Mouse (Mus musculus) mouse trophoblast stem cell (cell line): Measurements from ENCODE around the gene Slc37a1.

ENCODE experiments used
- in situ Hi-C, 2 experiments: fragments of 300-500 bp; cut with MseI, MboI; formaldehyde crosslinking; loops; 2 replicates in 1 of 2; 3 replicates in 1 of 2; pipeline ENCODE4 v1.15.1; 2025

The Slc37a1 gene

GRCm38 (mm10) chr17:31290859-31291258 lies 4.3 kb downstream of the Slc37a1 start:
- in situ Hi-C loops: loop anchor here in 1 of 2 experiments (5.0 kb wide), 1 partner anchor 34 kb away; no protein-coding TSS in a partner anchor

GRCm38 (mm10) chr17:31294363-31295214 lies 8.0 kb downstream of the Slc37a1 start:
- in situ Hi-C loops: loop anchor here (5.0 kb wide), 1 partner anchor 37 kb away; no protein-coding TSS in a partner anchor

DNA sequence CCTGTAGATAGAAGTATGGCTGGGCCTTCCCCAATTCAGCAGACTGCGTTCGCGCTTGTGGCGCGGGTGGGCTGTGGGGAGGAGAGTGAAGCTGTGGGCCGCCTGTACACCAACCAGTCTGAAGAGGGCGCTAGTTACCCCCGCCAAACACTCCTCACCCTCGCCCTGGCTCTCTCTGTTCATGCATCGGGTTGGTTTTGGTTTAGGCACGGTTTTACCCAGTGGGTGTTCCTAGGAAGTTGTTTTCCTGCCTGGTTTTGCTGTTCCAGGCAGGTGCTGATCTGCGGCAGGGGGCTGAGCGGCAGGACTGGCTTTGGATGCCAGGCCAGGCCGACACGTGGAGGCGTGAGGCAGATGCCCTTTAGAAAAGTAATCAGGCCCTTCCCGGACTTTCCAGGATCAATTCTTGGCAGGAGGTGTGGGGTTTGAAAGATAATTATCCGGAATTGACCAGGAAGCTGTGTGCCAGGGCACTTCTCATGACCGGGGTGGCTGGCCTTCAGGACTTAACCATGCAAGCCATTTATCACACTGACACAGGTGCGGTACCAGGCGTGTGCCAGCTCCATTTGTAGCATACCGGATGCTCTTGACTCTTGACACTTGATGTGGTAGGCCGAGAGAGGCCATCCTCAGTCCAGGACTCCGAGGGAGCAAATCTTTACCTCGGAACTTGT lies 8.8 kb downstream of the Slc37a1 start:
- in situ Hi-C loops: loop anchor here in 1 of 2 experiments (5.0 kb wide), 1 partner anchor 38 kb away; no protein-coding TSS in a partner anchor

DNA sequence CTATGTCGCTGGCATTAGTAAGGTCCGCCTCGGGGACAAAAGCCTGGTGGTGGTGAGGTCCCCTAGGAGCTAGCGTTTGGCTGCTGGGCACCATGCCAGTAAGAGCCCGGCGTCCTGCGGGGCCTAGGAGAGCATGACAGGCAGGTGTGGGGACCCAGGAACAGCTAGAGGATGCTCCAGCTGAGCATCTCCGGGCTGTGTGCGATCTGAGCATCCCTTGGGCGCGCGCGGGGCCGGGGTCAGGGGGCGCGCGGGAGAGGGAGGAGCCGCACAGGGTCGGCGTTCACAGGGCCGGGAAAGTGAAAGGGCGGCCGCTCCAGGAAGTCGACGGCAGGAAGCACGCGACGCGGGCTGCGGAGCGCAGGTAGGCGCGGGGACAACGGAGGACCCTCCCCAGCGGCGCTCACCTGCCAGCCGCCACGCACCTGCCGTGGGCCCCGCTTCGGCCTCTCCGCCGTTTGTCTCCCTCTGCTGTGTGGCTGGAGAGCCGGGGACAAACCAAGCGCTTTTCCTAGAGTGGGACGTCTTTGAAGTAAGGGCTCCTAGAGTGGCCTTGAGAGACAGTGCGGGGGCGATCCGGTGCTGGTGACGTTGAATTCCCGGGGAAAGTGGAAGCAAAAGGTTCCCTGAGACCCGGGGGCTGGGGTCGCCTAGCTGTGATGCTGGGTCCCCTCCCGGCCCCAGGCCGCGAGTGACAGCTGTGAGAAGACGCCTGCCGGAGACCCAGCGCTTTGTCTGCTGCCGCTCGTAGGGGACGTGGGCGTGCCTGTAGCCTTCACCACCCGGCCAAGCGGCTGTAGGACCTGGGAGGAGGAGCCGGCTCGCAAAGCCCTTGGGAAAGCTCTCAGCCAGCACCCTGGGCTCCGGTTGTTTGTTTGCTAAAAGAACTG lies 9.5 kb downstream of the Slc37a1 start:
- in situ Hi-C loops: loop anchor here in 1 of 2 experiments (5.0 kb wide), 1 partner anchor 39 kb away; no protein-coding TSS in a partner anchor

DNA sequence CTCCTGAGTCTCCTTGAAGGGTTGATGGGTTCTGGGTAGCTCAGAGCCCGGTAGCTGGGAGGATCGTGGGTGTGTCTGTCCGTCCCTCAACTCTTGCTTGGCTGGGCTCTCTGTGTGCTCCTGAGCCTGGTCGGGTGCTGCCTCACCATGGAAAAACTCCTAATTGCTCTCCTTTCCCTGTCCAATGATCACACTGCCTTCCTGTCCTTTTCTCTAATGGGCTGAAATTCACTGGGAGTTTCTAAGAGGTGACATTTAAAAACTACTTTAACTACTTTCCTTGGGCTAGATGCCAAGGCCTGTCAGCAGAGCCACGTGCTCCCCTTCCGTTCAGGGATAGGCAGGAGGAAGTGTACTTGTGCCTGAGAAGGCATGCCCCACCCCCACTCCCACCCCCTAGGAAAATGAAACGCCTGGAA lies 10.9 kb downstream of the Slc37a1 start:
- in situ Hi-C loops: loop anchor here in 1 of 2 experiments (5.0 kb wide), 1 partner anchor 40 kb away; no protein-coding TSS in a partner anchor

- in situ Hi-C loops: loop anchor here in 1 of 2 experiments (5.0 kb wide), 1 partner anchor 41 kb away; no protein-coding TSS in a partner anchor
These were observed 12.0 kb downstream of the Slc37a1 start for GRCm38 (mm10) chr17:31298419-31299209.

DNA sequence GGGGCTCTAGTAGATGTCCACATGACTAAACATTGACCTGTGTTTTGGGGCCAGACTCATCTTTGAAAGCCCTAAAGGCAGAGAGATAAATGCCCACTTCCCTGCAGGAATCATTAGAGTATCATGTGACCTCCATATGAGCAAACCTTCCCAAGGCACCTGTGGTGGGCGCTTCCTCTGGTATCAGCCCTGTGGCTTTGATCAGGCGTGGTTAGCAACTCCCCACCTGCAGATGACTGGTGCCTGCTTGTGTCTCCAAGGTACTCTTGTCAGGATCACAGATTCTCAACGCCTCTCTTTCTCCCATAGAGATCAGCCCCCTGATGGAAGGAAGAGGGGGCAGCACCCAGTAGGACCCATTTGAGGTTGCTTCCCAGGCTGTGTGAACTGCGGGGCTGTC lies 13.4 kb downstream of the Slc37a1 start:
- in situ Hi-C loops: loop anchor here in 1 of 2 experiments (5.0 kb wide), 1 partner anchor 43 kb away; no protein-coding TSS in a partner anchor

- in situ Hi-C loops: no loop called here
These were observed 14.1 kb downstream of the Slc37a1 start for GRCm38 (mm10) chr17:31300736-31301135.

DNA sequence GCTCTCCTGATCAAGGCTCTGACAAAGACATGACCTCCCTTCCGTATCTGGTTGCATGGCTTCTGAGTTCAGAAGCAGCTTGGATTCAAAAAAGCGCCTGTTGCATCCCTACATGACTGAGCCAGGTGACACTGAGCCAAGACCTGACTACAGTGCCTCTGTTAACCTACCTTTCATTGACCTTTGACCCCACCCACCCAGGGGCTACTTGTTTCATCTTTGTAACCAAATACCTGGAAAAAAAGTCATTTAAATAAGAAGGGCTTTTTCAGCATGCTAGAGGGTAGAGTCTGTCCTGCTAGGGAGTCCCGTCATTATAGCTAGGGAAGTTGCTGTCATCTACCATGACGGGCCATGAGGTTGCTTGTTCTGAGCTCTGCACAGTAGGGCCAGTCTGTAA lies 16.8 kb downstream of the Slc37a1 start:
- in situ Hi-C loops: no loop called here

DNA sequence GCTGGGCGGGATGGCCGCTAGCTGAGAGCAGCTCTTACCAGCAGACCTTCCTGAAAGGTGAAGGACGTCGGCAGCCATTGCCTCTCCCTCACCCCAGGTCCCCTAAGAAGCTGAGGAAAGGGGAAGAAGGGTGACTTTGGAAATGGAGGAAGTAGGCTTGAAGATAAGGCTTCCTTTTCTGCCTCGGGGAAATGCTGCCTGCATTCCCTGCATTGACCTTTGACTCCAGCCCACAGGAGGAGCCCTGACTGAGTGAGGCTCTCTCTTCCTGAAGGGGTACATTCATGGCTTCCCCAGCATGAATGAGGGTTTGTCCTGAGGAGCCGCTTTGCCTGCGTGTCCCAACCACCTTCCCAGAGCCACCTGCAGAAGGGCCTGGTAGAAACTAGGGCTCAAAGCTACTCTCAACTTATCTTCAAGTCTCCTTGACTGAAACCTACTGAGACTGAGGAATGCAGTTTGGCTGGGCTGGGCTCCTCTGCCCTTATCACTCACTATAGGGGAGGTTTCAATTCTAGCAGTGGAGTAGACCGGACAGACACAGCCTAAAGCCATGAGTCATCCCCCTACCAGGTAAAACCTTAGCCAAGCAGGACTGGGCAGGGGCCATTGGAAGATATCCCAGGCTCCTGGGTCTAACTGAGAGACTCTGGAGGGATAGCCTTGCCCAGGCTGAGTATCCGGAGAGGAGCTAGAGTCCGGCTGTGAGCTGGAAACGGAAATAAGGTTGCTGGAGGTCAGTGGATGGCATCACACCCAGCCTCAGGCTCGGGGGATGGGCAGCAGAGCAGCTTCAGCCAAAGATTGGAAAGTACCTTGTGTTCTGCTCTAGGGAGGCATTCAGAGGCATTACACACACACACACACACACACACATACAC lies 18.5 kb downstream of the Slc37a1 start:
- in situ Hi-C loops: no loop called here

GRCm38 (mm10) chr17:31305776-31306120 lies 19.2 kb downstream of the Slc37a1 start:
- in situ Hi-C loops: no loop called here

DNA sequence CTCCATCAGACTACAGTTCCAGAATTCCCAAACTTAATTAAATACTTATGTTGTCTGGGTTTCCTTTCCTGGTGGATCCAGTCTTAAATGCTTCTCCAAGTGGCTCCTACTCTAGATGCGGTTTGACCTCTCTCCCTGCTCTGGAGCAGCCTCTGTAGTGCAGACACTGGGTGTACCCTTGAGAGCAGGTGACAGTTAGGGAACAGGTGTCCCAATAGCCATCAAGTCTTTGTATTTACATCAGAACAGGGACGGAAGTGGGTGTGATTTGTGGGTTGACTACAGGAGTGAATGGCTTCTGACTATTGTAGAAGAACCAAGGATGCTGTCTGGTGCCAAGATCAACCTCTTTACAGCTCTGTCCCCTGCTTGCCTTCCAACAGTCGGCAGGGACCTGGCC lies 21.2 kb downstream of the Slc37a1 start:
- in situ Hi-C loops: no loop called here

- in situ Hi-C loops: no loop called here
These were observed 21.8 kb downstream of the Slc37a1 start for GRCm38 (mm10) chr17:31308291-31308816.

DNA sequence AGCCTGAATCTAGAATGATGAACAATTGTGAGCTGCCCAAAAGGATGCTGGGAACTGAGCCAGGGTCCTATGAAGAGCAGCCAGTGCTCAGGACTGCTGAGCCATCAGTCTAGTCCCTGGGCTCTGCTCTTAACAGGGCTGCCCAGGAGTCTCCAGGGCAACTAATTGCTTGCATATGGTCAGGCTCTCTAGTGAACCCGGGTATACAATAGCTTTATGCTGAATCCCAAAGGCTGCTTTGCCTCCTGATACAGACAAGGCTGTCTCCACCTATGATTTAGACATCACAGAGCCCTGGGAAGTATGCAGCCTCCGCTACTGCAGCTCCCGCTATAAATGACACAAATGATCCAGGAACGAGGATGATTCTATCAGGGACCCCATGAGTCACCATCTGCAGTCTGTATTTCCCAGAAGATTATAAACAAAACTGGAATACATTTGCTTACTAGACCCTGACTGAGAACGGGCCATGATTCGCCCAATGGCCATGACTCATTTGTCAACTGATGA lies 22.7 kb downstream of the Slc37a1 start:
- in situ Hi-C loops: no loop called here

- in situ Hi-C loops: no loop called here
These were observed 24.5 kb downstream of the Slc37a1 start for GRCm38 (mm10) chr17:31311047-31311446.

DNA sequence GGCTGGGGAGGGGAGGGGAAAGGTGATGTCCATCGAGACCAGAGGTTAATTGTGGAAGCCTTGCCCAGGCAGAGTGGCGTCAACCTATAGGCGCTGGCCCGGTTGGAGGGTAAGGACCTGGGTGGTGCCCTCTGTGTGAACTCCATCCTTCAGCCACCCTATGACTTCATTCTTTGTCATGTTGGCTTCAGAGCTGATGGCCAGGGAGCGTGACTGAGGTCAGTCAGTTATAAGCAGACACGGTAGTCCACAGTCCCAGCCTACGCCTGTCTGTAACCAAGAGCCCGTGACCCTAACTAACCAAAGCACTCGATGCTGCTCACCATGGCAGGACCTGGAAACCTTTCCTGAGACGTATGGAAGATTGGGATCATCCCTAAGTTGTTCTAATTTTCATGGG lies 26.1 kb downstream of the Slc37a1 start:
- in situ Hi-C loops: no loop called here

DNA sequence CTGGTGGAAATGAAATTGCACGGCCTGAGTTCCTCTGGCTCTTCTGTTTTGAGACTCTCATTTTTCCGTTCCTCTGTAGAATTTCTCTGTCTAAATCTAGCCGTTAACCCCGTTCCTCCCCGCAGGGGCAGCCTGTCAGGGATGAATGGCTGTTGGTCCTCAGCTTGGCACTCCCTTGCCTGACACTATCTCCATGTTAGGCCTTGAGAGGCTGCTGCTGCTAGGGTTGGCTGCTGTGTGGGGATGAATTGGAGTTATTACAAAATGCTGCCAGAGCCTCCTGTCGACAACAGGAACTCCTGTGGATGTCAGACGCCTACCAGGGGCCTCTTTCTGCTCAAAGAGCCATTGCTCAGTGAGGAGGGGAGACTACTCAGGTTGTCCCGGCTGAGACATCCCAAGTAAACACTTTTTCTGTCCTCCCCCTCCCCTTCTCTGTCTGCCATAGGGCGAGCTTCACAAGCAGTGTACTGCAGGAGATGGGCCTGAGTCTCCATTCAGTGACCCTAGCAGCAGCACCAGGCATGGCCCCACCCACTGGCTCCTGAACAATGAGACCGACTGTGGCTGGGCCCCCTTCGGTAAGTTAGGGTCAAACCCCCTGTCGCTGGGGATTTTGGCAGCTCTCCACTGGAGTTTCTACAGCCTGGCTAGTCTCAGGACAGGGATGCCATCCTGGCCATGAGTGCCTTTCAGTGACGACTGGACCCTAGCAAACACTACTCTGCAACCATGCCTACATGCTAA lies 28.6 kb downstream of the Slc37a1 start:
- in situ Hi-C loops: no loop called here

GRCm38 (mm10) chr17:31315993-31316392 lies 29.4 kb downstream of the Slc37a1 start:
- in situ Hi-C loops: no loop called here
